Mouse (Mus musculus) liver, adult 2 months (tissue): Measurements from ENCODE around the gene Prkch.

ENCODE experiments used
- CTCF ChIP-seq: fragments of 200-500 bp; IDR thresholded peaks from 2 replicates; pipeline ENCODE4 v1.5.1; 2011; ENCODE audit warnings: low read depth, low read length, control low read depth
- POLR2A ChIP-seq: fragments of 200-500 bp; IDR thresholded peaks from 2 replicates; pipeline ENCODE4 v1.6.1; 2011; ENCODE audit warnings: low read length, control low read depth; ENCODE audit not compliant: insufficient read depth; ENCODE audit errors: extremely low read depth

- TF ChIP-seq CTCF (no peak), POLR2A (no peak)
Observed at GRCm38 (mm10) chr12:73605174-73605573, 20.6 kb downstream of the Prkch start.
